Mouse (Mus musculus): Measurements from ENCODE around the gene Lgi1.

Lgi1 gene

GRCm38 (mm10) chr19:38354279-38354678, 89.9 kb downstream of the Lgi1 start:
- DNase-seq (ENCODE audit: low read depth, low spot score): no peak
- H3K27me3 ChIP-seq (ENCODE audit: control insufficient read depth, insufficient read depth, low read length, poor library complexity, severe bottlenecking): no peaks in the 10 kb centered on the region

GRCm38 (mm10) chr19:38354819-38355360, 90.6 kb downstream of the Lgi1 start:
- H3K36me3 ChIP-seq (ENCODE audit: control insufficient read depth, insufficient read depth, low read length, poor library complexity, severe bottlenecking): no peaks in the 10 kb centered on the region
- no peaks in the 10 kb centered on the region for H3K27me3 ChIP-seq (ENCODE audit: control insufficient read depth, insufficient read depth, low read length, poor library complexity, severe bottlenecking)
- DNase-seq (ENCODE audit: low read depth, low spot score): no peak

More at GRCm38 (mm10) chr19:38354279-38354678, 89.9 kb downstream of the Lgi1 start:
- H3K36me3 ChIP-seq (ENCODE audit: control insufficient read depth, insufficient read depth, low read length, poor library complexity, severe bottlenecking): no peaks in the 10 kb centered on the region

DNA sequence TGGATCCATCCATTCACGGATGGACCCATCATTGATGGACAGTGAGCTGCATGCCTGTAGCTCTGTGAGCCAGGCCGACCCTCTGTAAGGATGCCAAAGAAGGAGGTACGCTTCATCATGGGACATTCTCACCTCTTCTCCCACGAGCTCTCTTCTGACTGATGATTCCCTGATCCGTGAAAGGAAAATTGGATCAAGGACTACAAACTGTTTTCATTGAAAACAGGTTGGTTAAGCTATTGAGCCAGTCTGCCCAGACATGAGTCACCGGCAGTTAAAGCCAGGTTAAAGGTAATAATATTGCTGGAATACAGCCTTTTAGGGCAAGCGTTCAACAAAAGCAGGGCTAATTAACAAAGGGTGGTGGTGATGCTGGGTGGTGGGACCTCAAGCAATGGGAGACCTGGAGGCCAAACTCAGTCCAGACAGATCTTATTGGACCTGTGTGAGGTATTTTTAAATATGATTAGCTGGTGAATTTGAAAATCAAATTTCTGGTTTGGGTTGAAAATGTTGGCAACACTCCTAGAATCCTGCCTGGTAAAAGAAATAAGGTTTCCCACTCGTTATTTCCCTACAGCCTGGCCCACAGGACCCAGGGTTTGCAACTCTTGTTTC, 92.0 kb downstream of the Lgi1 start:
- DNase-seq (ENCODE audit: low read depth, low spot score): no peak
- Histone ChIP-seq H3K36me3 (ENCODE audit: control insufficient read depth, insufficient read depth, low read length, poor library complexity, severe bottlenecking) (no peaks in the 10 kb centered on the region), H3K27me3 (ENCODE audit: control insufficient read depth, insufficient read depth, low read length, poor library complexity, severe bottlenecking) (no peaks in the 10 kb centered on the region)

GRCm38 (mm10) chr19:38357956-38358623, 93.8 kb downstream of the Lgi1 start:
- Histone ChIP-seq H3K36me3 (ENCODE audit: control insufficient read depth, insufficient read depth, low read length, poor library complexity, severe bottlenecking) (no peaks in the 10 kb centered on the region), H3K27me3 (ENCODE audit: control insufficient read depth, insufficient read depth, low read length, poor library complexity, severe bottlenecking) (no peaks in the 10 kb centered on the region)
- no peak for DNase-seq (ENCODE audit: low read depth, low spot score)

- Histone ChIP-seq H3K27me3 (ENCODE audit: control insufficient read depth, insufficient read depth, low read length, poor library complexity, severe bottlenecking) (no peaks in the 10 kb centered on the region), H3K36me3 (ENCODE audit: control insufficient read depth, insufficient read depth, low read length, poor library complexity, severe bottlenecking) (no peaks in the 10 kb centered on the region)
- DNase-seq (ENCODE audit: low read depth, low spot score): no peak
Measured at GRCm38 (mm10) chr19:38359287-38359686, 95.0 kb downstream of the Lgi1 start.

All from splenic B cell, adult 2 months (primary cell).